Mouse (Mus musculus): ENCODE results near the gene Zfp229. TPM values are rescaled to one million over a fixed set of nuclear protein-coding genes. Genes with fewer than 3 reads are reported as not detected.
"Not testable (repeated sequence)": the region's sequence is repeated elsewhere in the genome, so short reads cannot be mapped to it uniquely, and the experiment has no call there.

Zfp229 gene
- polyA plus RNA-seq, 1 experiment from 2014 or later, result 11.4 TPM

- Histone ChIP-seq H3K4me3 (peak overlapping the region; percentile 37), H3K4me1 (replicated peaks) (peaks cover 14% of the 10 kb centered on the region), H3K27ac (no peak overlapping the region), H3K36me3 (peaks cover 3% of the 10 kb centered on the region; the same call in 1 of the 2 replicates), H3K27me3 (0 out of 2 replicates have a peak, but pooled peaks cover 2% of the 10 kb centered on the region), H3K9me3 (no peaks in the 10 kb centered on the region), H3K4me2 (peak overlapping the region; percentile 57), H3K9ac (peak overlapping the region; percentile 51)
- ATAC-seq (ENCODE audit: low FRiP score), result 0 out of 2 replicates have a peak, but pooled peaks have one; percentile 52
- WGBS, result 11% methylated on average over 20 of the region's 20 CpGs
These were observed 23.0 kb downstream of the Zfp229 start for GRCm38 (mm10) chr17:21753342-21754208.

- no peak for ATAC-seq (ENCODE audit: low FRiP score)
- H3K27me3 ChIP-seq, result no peaks in the 10 kb centered on the region
- no peak overlapping the region for H3K27ac ChIP-seq
- no peak overlapping the region for H3K4me3 ChIP-seq
- no peaks in the 10 kb centered on the region for H3K9me3 ChIP-seq
- H3K4me2 ChIP-seq, result no peak overlapping the region
- no peaks in the 10 kb centered on the region for H3K36me3 ChIP-seq
- no peaks in the 10 kb centered on the region for H3K4me1 ChIP-seq (replicated peaks)
- H3K9ac ChIP-seq, result no peak overlapping the region
- 89% methylated on average over 2 of the region's 2 CpGs for WGBS
These were observed 39.7 kb downstream of the Zfp229 start for GRCm38 (mm10) chr17:21770336-21770735.

- WGBS, result 81% methylated on average over 4 of the region's 4 CpGs
These were observed 61.7 kb downstream of the Zfp229 start for GRCm38 (mm10) chr17:21792256-21792655.

GRCm38 (mm10) chr17:21801373-21801772, 70.8 kb downstream of the Zfp229 start:
- not testable (repeated sequence) for H3K9ac ChIP-seq; H3K27me3 ChIP-seq; H3K27ac ChIP-seq; ATAC-seq (ENCODE audit: low FRiP score); H3K9me3 ChIP-seq; H3K4me3 ChIP-seq; H3K4me2 ChIP-seq; H3K4me1 ChIP-seq (replicated peaks); H3K36me3 ChIP-seq
- WGBS, result 51% methylated on average over 19 of the region's 19 CpGs

More at GRCm38 (mm10) chr17:21792256-21792655, 61.7 kb downstream of the Zfp229 start:
- no peak overlapping the region for H3K4me3 ChIP-seq
- H3K36me3 ChIP-seq, result no peaks in the 10 kb centered on the region
- H3K27ac ChIP-seq, result no peak overlapping the region
- H3K4me2 ChIP-seq, result no peak overlapping the region
- no peak for ATAC-seq (ENCODE audit: low FRiP score)
- no peaks in the 10 kb centered on the region for H3K4me1 ChIP-seq (replicated peaks)
- H3K9ac ChIP-seq, result no peak overlapping the region
- H3K9me3 ChIP-seq, result no peaks in the 10 kb centered on the region
- H3K27me3 ChIP-seq, result no peaks in the 10 kb centered on the region

Other genes starting within 250 kb of the Zfp229 start
- gene Zfp53, start 241.8 kb upstream of the Zfp229 start, polyA plus RNA-seq (2015; fragmentation: Nextera tagmentation; extraction: Ambion mirVana), result 10.0 and 10.4 TPM in 2 replicates
- gene Zfp52, start 195.3 kb upstream of the Zfp229 start, polyA plus RNA-seq (2015; fragmentation: Nextera tagmentation; extraction: Ambion mirVana), result 1.9 and 2.5 TPM in 2 replicates
- 16.0 and 18.1 TPM in 2 replicates for gene Zfp948, start 163.8 kb upstream of the Zfp229 start, polyA plus RNA-seq (2015; fragmentation: Nextera tagmentation; extraction: Ambion mirVana)
- 11.7 and 12.9 TPM in 2 replicates for gene Zfp983, start 80.2 kb upstream of the Zfp229 start, polyA plus RNA-seq (2015; fragmentation: Nextera tagmentation; extraction: Ambion mirVana)
- gene Gm10226, start 38.9 kb upstream of the Zfp229 start, polyA plus RNA-seq (2015; fragmentation: Nextera tagmentation; extraction: Ambion mirVana), result 16.8 and 21.3 TPM in 2 replicates
- gene Zfp760, start 23.1 kb upstream of the Zfp229 start, polyA plus RNA-seq (2015; fragmentation: Nextera tagmentation; extraction: Ambion mirVana), result 14.2 and 15.3 TPM in 2 replicates
- gene Zfp820, start 115.0 kb downstream of the Zfp229 start, polyA plus RNA-seq (2015; fragmentation: Nextera tagmentation; extraction: Ambion mirVana), result 2.5 and 2.9 TPM in 2 replicates
- gene Zfp995, start 179.1 kb downstream of the Zfp229 start, polyA plus RNA-seq (2015; fragmentation: Nextera tagmentation; extraction: Ambion mirVana), result 10.2 and 12.6 TPM in 2 replicates
- gene Zfp942, start 231.7 kb downstream of the Zfp229 start, polyA plus RNA-seq (2015; fragmentation: Nextera tagmentation; extraction: Ambion mirVana), result 19.8 and 20.8 TPM in 2 replicates
- gene Zfp943, start 231.8 kb downstream of the Zfp229 start, polyA plus RNA-seq (2015; fragmentation: Nextera tagmentation; extraction: Ambion mirVana), result 18.5 and 19.1 TPM in 2 replicates

Data from hindbrain, embryonic 13.5 days (tissue).